Comparison of ENCODE assay signal across 29 mouse cellular contexts in genomic region chr19:53407350-53407749, GRCm38 (mm10). TPM values are rescaled to one million over a fixed set of nuclear protein-coding genes. Genes with fewer than 3 reads are reported as not detected.
"Had no signal": no experiment of that assay in that cellular context is flagged by ENCODE, and none has a peak within 500 bp of the region (broad histone marks: within the 10 kb centered on the region; RNA-seq: fewer than 3 reads in every experiment).

No protein-coding gene starts in this region.

- H3K36me3 ChIP-seq: limb, embryonic 12.5 days; limb, embryonic 15.5 days; liver, embryonic 13.5 days; midbrain, embryonic 10.5 days; midbrain, embryonic 13.5 days; neural tube, embryonic 12.5 days; neural tube, embryonic 15.5 days had no signal

- H3K27ac ChIP-seq: kidney, postnatal 0 days; layer of hippocampus, adult 2 months; limb, embryonic 12.5 days; limb, embryonic 15.5 days; liver, embryonic 13.5 days; macrophage; midbrain, embryonic 10.5 days; midbrain, embryonic 13.5 days; neural tube, embryonic 12.5 days; neural tube, embryonic 15.5 days; stomach, postnatal 0 days had no signal

- ATAC-seq: midbrain, embryonic 13.5 days; midbrain, embryonic 16.5 days had no signal

- DNase-seq: kidney, adult 2 months; kidney, postnatal 25 days; left cerebral cortex, postnatal 4 days; liver, embryonic 13.5 days; lung, adult 2 months; right cerebral cortex, adult 18-20 months; right cerebral cortex, postnatal 14 days; right cerebral cortex, postnatal 4 days; thymus, adult 2 months; thymus, postnatal 25 days had no signal

- H3K9ac ChIP-seq: limb, embryonic 12.5 days; limb, embryonic 15.5 days; liver, embryonic 13.5 days; midbrain, embryonic 13.5 days; neural tube, embryonic 12.5 days; neural tube, embryonic 15.5 days had no signal

- H3K9me3 ChIP-seq: limb, embryonic 12.5 days; limb, embryonic 15.5 days; liver, embryonic 13.5 days; megakaryocyte, embryonic 14.5 days; neural tube, embryonic 12.5 days; neural tube, embryonic 15.5 days had no signal

- H3K27me3 ChIP-seq: limb, embryonic 12.5 days; limb, embryonic 15.5 days; liver, embryonic 13.5 days; midbrain, embryonic 13.5 days; neural tube, embryonic 12.5 days; neural tube, embryonic 15.5 days had no signal

- H3K4me2 ChIP-seq: limb, embryonic 12.5 days; limb, embryonic 15.5 days; liver, embryonic 13.5 days; midbrain, embryonic 13.5 days; neural tube, embryonic 12.5 days; neural tube, embryonic 15.5 days had no signal

- H3K4me1 ChIP-seq: neural tube, embryonic 15.5 days had no signal

- H3K4me3 ChIP-seq: layer of hippocampus, adult 2 months; limb, embryonic 12.5 days; limb, embryonic 15.5 days; liver, embryonic 13.5 days; megakaryocyte, embryonic 14.5 days; midbrain, embryonic 10.5 days; midbrain, embryonic 13.5 days; neural tube, embryonic 12.5 days; neural tube, embryonic 15.5 days had no signal

RNA-seq across cellular contexts. Expression of gene Gm10197, which starts 35.8 kb away (rescaled TPM):
- total RNA-seq: layer of hippocampus, adult 2 months; layer of hippocampus, postnatal 14 days; left cerebral cortex, adult 8-10 months; left cerebral cortex, postnatal 14 days; left cerebral cortex, postnatal 4 days had no signal
- polyA plus RNA-seq: kidney, adult 2 months; kidney, postnatal 0 days; large intestine, adult 2 months; limb, embryonic 12.5 days; limb, embryonic 15.5 days; liver, embryonic 13.5 days; liver, embryonic 16.5 days; lung, adult 2 months; lung, embryonic 16.5 days; macrophage; midbrain, embryonic 13.5 days; midbrain, embryonic 16.5 days; neural tube, embryonic 12.5 days; neural tube, embryonic 15.5 days; stomach, embryonic 14.5 days; stomach, postnatal 0 days; thymus, adult 2 months had no signal
